Mouse (Mus musculus) forebrain, embryonic 13.5 days (tissue): ENCODE measurements around the gene Dnajc28. TPM values are rescaled to one million over a fixed set of nuclear protein-coding genes. Genes with fewer than 3 reads are reported as not detected.
"Not testable (repeated sequence)": the region's sequence is repeated elsewhere in the genome, so short reads cannot be mapped to it uniquely, and the experiment has no call there.

Experiments
- ATAC-seq: fragments of 200-750 bp; cut with Nextera tagmentation; 2 replicates; pipeline ENCODE4 v1.8.0; 2017
- H3K27ac ChIP-seq: fragments of 300-500 bp; sonication (generic); 2 replicates; pipeline ENCODE4 v1.5.1; 2015; ENCODE audit warnings: inconsistent platforms, mild to moderate bottlenecking, moderate library complexity
- H3K27me3 ChIP-seq: fragments of 300-500 bp; sonication (generic); 2 replicates; pipeline ENCODE4 v1.6.1; 2015; ENCODE audit warnings: mild to moderate bottlenecking, inconsistent platforms
- H3K36me3 ChIP-seq: fragments of 300-500 bp; sonication (generic); 2 replicates; pipeline ENCODE4 v1.6.1; 2015; ENCODE audit warnings: mild to moderate bottlenecking, inconsistent platforms; ENCODE audit not compliant: poor library complexity, severe bottlenecking
- H3K4me1 ChIP-seq: fragments of 300-500 bp; sonication (generic); 2 replicates; pipeline ENCODE4 v1.6.1; 2015; ENCODE audit warnings: inconsistent platforms
- H3K4me2 ChIP-seq: fragments of 300-500 bp; sonication (generic); 2 replicates; pipeline ENCODE4 v1.6.1; 2015; ENCODE audit warnings: inconsistent platforms, mild to moderate bottlenecking, moderate library complexity
- H3K4me3 ChIP-seq: fragments of 300-500 bp; sonication (generic); 2 replicates; pipeline ENCODE4 v1.5.1; 2015; ENCODE audit warnings: mild to moderate bottlenecking, inconsistent platforms
- H3K9ac ChIP-seq: fragments of 300-500 bp; sonication (generic); 2 replicates; pipeline ENCODE4 v1.6.1; 2015; ENCODE audit warnings: mild to moderate bottlenecking, inconsistent platforms
- H3K9me3 ChIP-seq: fragments of 300-500 bp; sonication (generic); replicated peaks from 2 replicates; pipeline ENCODE4 v1.6.1; 2016; ENCODE audit warnings: inconsistent platforms
- WGBS: fragments of 180-500 bp; shearing (Covaris S2); methylation state at CpG from one replicate; pipeline ENCODE4 v1.1.7; 2015; 5-methylcytosine and 5-hydroxymethylcytosine counted together
- polyA plus RNA-seq: library from polyadenylated mRNA; unstranded; fragments of >200 nt; fragmentation: Nextera tagmentation; extraction: Ambion mirVana; gene quantifications from 2 replicates; pipeline ENCODE4 v1.2.1, GENCODE M21; 2015

The Dnajc28 gene
- polyA plus RNA-seq, 1 experiment from 2014 or later, result 7.9 TPM

GRCm38 (mm10) chr16:91647461-91648219 lies 28.8 kb upstream of the Dnajc28 start, which contains the start of gene Son:
TSS of gene Son (plus strand) at chr16:91647506.
- Histone ChIP-seq H3K27me3 (no peaks in the 10 kb centered on the region), H3K9ac (peak within 1 kb of the TSS; percentile 89), H3K4me2 (peak within 1 kb of the TSS; percentile 95), H3K4me3 (peak within 1 kb of the TSS; percentile 80), H3K4me1 (peaks cover 36% of the 10 kb centered on the region), H3K36me3 (peaks cover 23% of the 10 kb centered on the region), H3K27ac (peak within 1 kb of the TSS; percentile 98), H3K9me3 (no peaks in the 10 kb centered on the region)
- peak; percentile 98 for ATAC-seq
- WGBS, result under 1% methylated on average over 68 of the region's 70 CpGs

DNA sequence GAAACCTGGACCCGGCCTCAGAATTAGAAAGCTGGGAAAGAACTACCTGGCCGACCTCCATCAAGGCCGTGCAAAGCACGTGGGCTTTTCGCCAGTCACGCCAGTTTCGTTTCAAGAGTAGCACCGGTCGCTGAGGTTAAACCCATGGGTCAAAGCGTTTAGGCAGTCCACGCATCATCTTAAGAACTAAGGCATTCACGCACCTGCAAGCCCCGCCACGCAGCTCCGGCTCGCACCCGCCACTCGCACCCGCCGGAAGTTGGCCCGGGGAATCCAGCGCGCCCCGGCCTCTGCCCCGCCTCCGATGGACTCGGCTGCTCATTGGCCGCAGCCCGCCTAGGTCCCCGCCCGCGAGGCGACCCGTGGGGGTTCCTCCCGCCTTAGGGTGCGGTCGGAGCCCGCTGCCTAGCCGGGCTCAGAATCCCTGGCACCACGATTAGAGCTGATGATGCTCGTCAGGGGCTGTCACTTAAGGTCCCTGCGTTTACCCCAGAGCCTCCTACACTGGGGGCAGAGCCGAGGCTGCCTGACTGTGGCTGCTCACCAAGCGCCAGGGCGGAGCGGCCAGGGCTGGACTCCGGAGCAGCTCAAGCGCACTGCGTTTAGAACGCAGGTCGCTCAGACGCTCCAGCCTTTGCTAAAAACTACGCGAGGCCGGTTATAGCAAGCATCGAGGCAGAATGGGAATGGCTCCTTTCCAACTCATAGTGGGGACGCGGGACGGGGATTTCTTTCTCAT lies 28.0 kb upstream of the Dnajc28 start, which contains the start of gene Gart:
Gene Gart (minus strand): TSS at position 272 of the 739 bp plus-strand sequence.
- ATAC-seq, result peak; percentile 86
- peaks cover 29% of the 10 kb centered on the region for H3K4me1 ChIP-seq
- peak within 1 kb of the TSS; percentile 98 for H3K27ac ChIP-seq
- WGBS, result under 1% methylated on average over 58 of the region's 59 CpGs
- peak within 1 kb of the TSS; percentile 95 for H3K4me2 ChIP-seq
- H3K4me3 ChIP-seq, result peak within 1 kb of the TSS; percentile 80
- no peaks in the 10 kb centered on the region for H3K27me3 ChIP-seq
- peak within 1 kb of the TSS; percentile 89 for H3K9ac ChIP-seq
- H3K9me3 ChIP-seq, result no peaks in the 10 kb centered on the region
- peaks cover 23% of the 10 kb centered on the region for H3K36me3 ChIP-seq

DNA sequence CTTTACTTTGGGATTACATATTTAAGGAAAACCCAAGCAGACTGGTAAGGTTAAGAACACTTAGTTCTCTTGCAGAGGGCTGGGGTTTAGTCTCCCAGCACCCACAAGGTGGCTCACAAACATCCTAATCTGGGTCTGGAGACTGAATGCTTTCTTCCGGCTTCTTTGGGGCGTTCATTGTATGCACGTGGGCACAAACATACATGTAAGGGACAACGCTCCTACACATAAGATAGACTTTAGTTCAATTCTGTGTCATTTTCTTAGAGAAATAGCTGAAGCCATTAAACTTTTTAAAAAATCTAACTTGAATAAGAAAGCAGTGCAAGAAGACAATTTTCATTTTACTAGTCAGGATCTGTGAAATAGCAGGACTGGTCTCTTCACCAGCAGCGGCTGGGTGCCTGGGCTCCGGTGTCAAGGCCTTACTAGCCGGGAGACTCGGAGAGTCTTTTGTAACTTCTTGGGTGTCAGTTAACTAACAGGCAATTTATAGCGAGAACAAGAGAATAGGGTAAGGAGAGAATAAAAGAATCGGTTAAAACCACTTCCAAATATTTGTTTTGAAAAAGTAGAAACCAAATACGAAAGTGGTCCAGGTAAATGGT lies 27.3 kb upstream of the Dnajc28 start:
- peaks cover 27% of the 10 kb centered on the region for H3K4me1 ChIP-seq
- WGBS, result under 1% methylated on average over 11 of the region's 11 CpGs
- ATAC-seq, result no peak
- peak overlapping the region; percentile 98; the same call in 1 of the 2 replicates for H3K27ac ChIP-seq
- peak overlapping the region; percentile 80 for H3K4me3 ChIP-seq
- no peaks in the 10 kb centered on the region for H3K9me3 ChIP-seq
- H3K9ac ChIP-seq, result peak overlapping the region; percentile 89
- H3K27me3 ChIP-seq, result no peaks in the 10 kb centered on the region
- H3K36me3 ChIP-seq, result peaks cover 26% of the 10 kb centered on the region
- peak overlapping the region; percentile 95 for H3K4me2 ChIP-seq

DNA sequence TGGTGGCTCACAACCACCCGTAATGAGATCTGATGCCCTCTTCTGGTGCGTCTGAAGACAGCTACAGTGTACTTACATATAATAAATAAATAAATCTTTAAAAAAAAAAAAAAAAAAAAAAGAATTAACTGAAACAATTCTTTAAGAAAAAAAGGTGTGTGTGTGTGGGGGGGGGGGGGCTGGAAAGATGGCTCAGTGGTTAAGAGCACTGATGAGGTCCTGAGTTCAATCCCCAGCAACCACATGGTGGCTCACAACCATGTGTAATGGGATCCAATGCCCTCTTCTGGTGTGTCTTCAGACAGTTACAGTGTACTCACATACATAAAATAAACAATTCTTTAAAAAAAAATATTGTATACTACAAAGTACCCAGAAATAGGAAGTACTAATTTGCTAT lies 26.6 kb upstream of the Dnajc28 start:
- H3K27me3 ChIP-seq, H3K9ac ChIP-seq, H3K9me3 ChIP-seq, H3K4me3 ChIP-seq, H3K27ac ChIP-seq, H3K4me2 ChIP-seq, ATAC-seq: not testable (repeated sequence)
- WGBS, result 56% methylated on average over 1 of the region's 2 CpGs
- Histone ChIP-seq H3K4me1 (peaks cover 23% of the 10 kb centered on the region), H3K36me3 (peaks cover 29% of the 10 kb centered on the region)

GRCm38 (mm10) chr16:91644901-91645300 lies 26.1 kb upstream of the Dnajc28 start:
- ATAC-seq, result no peak
- Histone ChIP-seq H3K4me3 (no peak overlapping the region), H3K9ac (no peak overlapping the region), H3K4me2 (no peak overlapping the region), H3K4me1 (peaks cover 19% of the 10 kb centered on the region), H3K9me3 (no peaks in the 10 kb centered on the region), H3K27ac (no peak overlapping the region), H3K36me3 (peaks cover 34% of the 10 kb centered on the region), H3K27me3 (no peaks in the 10 kb centered on the region)
- 79% methylated on average over 2 of the region's 2 CpGs for whole genome bisulfite sequencing

GRCm38 (mm10) chr16:91640171-91640570 lies 21.3 kb upstream of the Dnajc28 start:
- Histone ChIP-seq H3K9ac (no peak overlapping the region), H3K27ac (no peak overlapping the region), H3K4me1 (0 out of 2 replicates have a peak, but pooled peaks cover 5% of the 10 kb centered on the region), H3K4me3 (no peak overlapping the region), H3K36me3 (peaks cover 81% of the 10 kb centered on the region), H3K4me2 (no peak overlapping the region), H3K9me3 (no peaks in the 10 kb centered on the region), H3K27me3 (no peaks in the 10 kb centered on the region)
- 95% methylated on average over 8 of the region's 8 CpGs for WGBS
- no peak for ATAC-seq

- Histone ChIP-seq H3K4me1 (0 out of 2 replicates have a peak, but pooled peaks cover under 1% of the 10 kb centered on the region), H3K27ac (no peak overlapping the region), H3K9me3 (no peaks in the 10 kb centered on the region), H3K36me3 (peaks cover 85% of the 10 kb centered on the region), H3K27me3 (no peaks in the 10 kb centered on the region), H3K4me2 (no peak overlapping the region), H3K4me3 (no peak overlapping the region), H3K9ac (no peak overlapping the region)
- WGBS, result 94% methylated on average over 2 of the region's 2 CpGs
- no peak for ATAC-seq
These were observed 20.8 kb upstream of the Dnajc28 start for GRCm38 (mm10) chr16:91639636-91640035.

DNA sequence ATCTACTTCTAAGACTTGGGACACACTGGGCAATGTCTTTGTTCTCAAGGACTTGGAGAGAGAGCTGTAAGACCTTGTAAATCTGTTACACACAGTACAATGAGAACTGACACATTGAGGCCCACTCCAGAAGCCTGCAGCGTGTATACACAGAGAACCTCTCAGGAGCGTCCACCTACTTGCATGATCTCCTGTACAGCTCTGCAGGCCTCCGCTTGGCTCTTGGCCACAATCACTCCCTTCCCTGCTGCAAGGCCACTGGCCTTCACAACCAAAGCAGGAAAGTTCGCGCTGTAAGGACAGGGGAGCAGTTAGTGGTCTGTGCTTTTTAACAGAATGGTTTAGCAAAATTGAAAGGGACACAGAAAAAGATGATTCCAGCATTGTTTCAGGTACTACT lies 20.3 kb upstream of the Dnajc28 start:
- Histone ChIP-seq H3K27me3 (no peaks in the 10 kb centered on the region), H3K4me2 (no peak overlapping the region), H3K4me3 (no peak overlapping the region), H3K9me3 (no peaks in the 10 kb centered on the region), H3K36me3 (peaks cover 90% of the 10 kb centered on the region), H3K4me1 (no peaks in the 10 kb centered on the region), H3K27ac (no peak overlapping the region), H3K9ac (no peak overlapping the region)
- WGBS, result 97% methylated on average over 5 of the region's 5 CpGs
- no peak for ATAC-seq

GRCm38 (mm10) chr16:91633641-91634040 lies 14.8 kb upstream of the Dnajc28 start:
- 93% methylated on average over 12 of the region's 12 CpGs for WGBS
- H3K27ac ChIP-seq, result no peak overlapping the region
- H3K27me3 ChIP-seq, result no peaks in the 10 kb centered on the region
- H3K4me3 ChIP-seq, result no peak overlapping the region
- H3K4me2 ChIP-seq, result no peak overlapping the region
- no peaks in the 10 kb centered on the region for H3K4me1 ChIP-seq
- H3K9ac ChIP-seq, result no peak overlapping the region
- no peaks in the 10 kb centered on the region for H3K9me3 ChIP-seq
- peaks cover 96% of the 10 kb centered on the region for H3K36me3 ChIP-seq
- no peak for ATAC-seq

- Histone ChIP-seq H3K4me3 (no peak overlapping the region), H3K27ac (no peak overlapping the region), H3K4me2 (no peak overlapping the region), H3K9me3 (no peaks in the 10 kb centered on the region), H3K9ac (no peak overlapping the region), H3K27me3 (no peaks in the 10 kb centered on the region), H3K36me3 (peaks cover 96% of the 10 kb centered on the region), H3K4me1 (no peaks in the 10 kb centered on the region)
- no peak for ATAC-seq
- WGBS, result 94% methylated on average over 7 of the region's 7 CpGs
These were observed 14.1 kb upstream of the Dnajc28 start for GRCm38 (mm10) chr16:91632940-91633339.

GRCm38 (mm10) chr16:91632439-91632838 lies 13.6 kb upstream of the Dnajc28 start:
- H3K4me3 ChIP-seq, result no peak overlapping the region
- H3K4me1 ChIP-seq, result no peaks in the 10 kb centered on the region
- no peaks in the 10 kb centered on the region for H3K9me3 ChIP-seq
- H3K4me2 ChIP-seq, result no peak overlapping the region
- no peak overlapping the region for H3K27ac ChIP-seq
- H3K27me3 ChIP-seq, result no peaks in the 10 kb centered on the region
- no peak overlapping the region for H3K9ac ChIP-seq
- H3K36me3 ChIP-seq, result peaks cover 96% of the 10 kb centered on the region
- no peak for ATAC-seq
- WGBS, result 94% methylated on average over 5 of the region's 5 CpGs

- Histone ChIP-seq H3K4me1 (no peaks in the 10 kb centered on the region), H3K9ac (no peak overlapping the region), H3K4me2 (no peak overlapping the region), H3K36me3 (peaks cover 95% of the 10 kb centered on the region), H3K4me3 (no peak overlapping the region), H3K9me3 (no peaks in the 10 kb centered on the region), H3K27ac (no peak overlapping the region), H3K27me3 (no peaks in the 10 kb centered on the region)
- WGBS, result 71% methylated on average over 1 of the region's 1 CpGs
- no peak for ATAC-seq
These were observed 11.8 kb upstream of the Dnajc28 start for GRCm38 (mm10) chr16:91630584-91630983.
